Mouse (Mus musculus) layer of hippocampus, adult 9-10 months (tissue): Measurements from ENCODE around the gene Prkce.

Experiments used
- DNase-seq: peaks from one replicate; pipeline ENCODE4 v3.0.0; 2022; ENCODE audit warnings: low spot score

The Prkce gene

GRCm38 (mm10) chr17:86336652-86337073 lies 169.1 kb downstream of the Prkce start:
- no peak for DNase-seq

DNA sequence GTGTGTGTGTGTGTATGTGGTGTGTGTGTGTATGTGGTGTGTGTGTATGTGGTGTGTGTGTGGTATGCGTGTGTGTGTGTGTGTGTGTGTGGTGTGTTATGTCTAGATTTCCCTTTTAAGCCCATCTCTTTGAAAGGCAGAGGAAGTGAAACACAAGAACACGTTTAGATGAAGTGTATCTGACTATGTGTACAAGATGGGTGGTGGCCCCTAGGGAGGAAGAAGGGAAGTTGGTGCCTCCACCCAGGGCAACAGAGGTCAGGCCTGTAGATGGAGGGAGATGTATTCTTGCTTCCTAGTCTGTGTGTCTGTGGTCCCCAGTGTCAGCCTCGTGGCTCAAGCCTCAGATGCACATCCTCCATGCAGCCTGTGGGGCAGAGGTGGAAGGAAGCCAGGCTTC lies 169.5 kb downstream of the Prkce start:
- no peak for DNase-seq

DNA sequence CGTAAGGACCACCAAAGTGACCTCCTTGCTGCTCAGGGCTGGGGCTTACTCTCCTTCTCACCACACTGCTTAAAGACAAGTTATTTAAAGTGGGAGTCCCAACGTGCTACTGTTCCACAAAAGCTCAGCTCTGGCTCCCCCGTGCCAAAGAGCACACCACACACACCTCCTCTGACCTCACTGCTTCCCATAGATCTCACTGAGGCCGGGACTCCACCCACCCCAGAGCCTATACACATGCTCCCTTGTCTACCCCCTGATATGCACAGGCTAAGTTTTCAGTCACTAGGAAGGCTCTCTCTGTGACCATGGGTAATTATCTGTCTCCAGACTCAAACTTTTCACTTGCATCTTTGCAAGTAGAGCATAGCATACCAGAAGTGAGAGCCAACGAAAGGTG lies 170.7 kb downstream of the Prkce start:
- DNase-seq, result no peak

DNA sequence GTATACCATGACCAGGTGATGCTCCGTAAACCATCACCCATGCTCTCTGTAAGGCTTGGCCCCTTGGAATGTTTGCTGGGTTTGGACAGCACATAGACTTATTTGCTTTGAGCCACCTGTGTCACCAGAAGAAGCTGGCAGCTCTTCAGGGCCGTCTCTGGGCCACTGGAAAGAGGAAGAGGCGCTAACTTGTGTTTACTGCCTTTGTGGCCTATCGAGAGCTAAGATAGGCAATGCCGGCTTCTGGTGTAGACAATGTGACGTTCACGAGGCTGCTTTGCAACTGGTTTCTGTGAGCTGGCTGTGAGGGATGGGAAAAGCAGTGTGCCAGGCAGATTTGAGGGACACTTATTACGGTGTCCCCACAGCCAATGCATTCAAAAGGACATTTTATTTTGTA lies 176.4 kb downstream of the Prkce start:
- DNase-seq, result no peak

GRCm38 (mm10) chr17:86345234-86346005 lies 177.8 kb downstream of the Prkce start:
- DNase-seq, result peak; percentile 78

GRCm38 (mm10) chr17:86350236-86350635 lies 182.7 kb downstream of the Prkce start:
- DNase-seq, result no peak

DNA sequence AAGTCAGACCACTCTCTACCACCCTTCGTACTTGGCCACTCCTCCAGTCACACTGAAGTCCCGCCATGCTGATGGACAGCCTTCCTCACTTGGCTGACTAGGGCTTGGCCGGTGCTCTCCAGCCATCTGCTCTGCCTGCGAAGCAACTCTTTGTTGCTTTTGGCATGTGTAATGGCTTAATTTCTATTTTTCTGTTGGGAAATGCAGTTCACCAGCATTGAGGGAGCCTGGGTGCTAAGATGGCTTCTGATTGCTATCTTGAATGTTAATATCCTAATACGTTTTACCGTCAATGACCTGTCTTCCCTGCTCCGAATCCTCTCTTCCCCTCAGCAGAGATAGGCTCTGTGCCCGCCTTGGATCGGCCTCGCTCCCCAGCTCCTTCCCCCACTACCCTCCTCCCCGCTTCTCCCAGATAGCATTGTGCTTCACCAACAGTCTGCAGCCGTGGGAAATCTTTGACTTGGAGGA lies 183.2 kb downstream of the Prkce start:
- DNase-seq, result no peak

GRCm38 (mm10) chr17:86351282-86351681 lies 183.7 kb downstream of the Prkce start:
- DNase-seq, result no peak

- DNase-seq, result no peak
These were observed 184.9 kb downstream of the Prkce start for GRCm38 (mm10) chr17:86352247-86353037.

DNA sequence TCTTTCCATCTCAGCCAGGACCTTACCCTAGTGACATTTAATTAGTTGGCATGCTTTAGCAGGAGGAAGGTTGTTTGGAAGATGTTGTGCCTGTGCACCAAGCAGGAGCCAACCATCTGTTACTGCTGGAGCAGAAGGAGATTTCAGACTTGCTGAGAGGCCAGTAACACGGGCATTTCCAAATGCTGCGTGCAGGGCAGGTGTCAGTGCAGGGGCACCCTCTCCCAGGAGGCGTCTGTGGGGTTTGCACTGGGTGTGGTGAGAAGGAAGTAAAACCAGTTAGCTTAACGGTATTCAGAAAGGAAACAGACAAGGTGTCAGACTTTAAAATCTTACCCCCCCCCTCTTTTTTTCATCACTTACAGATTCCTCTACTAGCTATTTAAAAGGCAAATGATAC lies 186.1 kb downstream of the Prkce start:
- DNase-seq, result no peak

DNA sequence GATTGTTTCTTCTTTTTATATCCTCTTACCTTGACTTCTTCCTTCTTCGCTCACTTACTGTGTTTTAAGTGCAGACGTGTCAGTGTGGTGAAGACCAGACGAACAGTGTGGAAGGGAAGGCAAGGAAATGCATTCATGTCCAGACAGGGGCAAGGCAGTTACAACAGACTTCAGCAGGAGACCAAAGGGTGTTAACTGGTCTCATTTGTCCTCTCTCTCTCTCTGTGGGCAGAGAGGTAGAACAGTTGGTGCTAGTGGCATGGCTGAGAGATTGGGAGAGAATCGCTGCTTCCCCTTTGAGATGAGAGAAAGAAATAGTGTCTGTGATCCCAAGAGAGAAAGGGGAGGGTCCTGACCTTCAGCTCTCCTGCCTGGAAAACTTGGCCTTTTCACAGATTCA lies 186.5 kb downstream of the Prkce start:
- DNase-seq, result no peak

DNA sequence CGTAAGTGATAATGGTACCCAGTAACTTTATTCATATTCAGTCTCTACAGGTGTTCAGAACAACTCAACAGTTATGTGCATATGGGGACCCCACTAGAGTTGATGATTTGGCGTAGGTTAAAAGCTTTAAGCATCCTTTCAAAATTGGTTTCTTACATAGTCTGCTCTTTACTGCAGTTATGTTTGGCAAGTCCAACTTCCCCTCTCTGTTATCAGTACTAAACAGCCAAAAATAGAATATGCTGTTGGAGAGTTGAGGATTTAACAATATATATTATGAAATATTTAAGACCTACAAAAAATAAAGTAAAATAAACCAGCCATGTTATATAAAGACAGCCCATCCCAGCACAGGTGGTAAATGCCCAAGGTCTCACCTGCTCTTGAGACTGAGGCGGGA lies 187.3 kb downstream of the Prkce start:
- DNase-seq, result no peak

DNA sequence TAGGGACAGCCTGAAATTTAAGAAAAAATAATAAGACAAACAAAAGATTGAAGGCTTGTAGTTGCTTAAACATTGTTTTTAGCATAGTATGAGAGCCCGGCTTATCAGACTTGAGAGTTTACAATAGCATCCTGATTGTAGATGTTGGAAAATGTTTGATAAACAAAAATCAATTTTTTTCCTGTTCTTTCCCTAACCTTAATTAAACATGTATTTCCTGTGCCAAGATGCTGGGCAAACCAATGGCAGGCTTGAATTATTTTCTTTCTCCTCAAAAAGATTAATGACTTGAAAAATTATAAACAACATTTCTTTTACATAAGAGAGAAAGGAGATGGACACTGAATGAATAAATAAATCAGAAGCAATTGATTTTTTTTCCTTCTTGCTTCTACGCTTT lies 187.7 kb downstream of the Prkce start:
- no peak for DNase-seq

- no peak for DNase-seq
These were observed 188.3 kb downstream of the Prkce start for GRCm38 (mm10) chr17:86355772-86356451.

DNA sequence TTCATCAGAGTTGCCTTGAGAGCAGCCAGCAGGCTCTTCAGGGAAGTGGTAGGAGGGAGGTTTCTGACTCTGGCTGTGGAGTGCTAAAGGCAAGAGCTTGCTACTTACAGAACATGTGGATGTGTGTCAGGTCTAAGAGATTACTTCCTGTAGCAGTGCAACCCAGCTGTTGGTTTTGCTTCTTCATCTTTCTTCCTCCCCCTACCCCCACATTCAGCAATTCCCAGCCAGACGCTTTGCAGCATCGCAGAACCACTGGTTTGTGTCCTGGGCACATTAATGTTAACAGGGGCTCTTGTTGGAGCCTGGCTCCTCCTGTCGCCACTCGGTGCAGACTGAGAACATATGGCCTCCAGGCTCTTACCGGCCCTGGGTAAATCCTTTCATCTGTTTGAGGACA lies 190.8 kb downstream of the Prkce start:
- no peak for DNase-seq

- no peak for DNase-seq
These were observed 191.3 kb downstream of the Prkce start for GRCm38 (mm10) chr17:86358847-86359246.

- DNase-seq, result no peak
These were observed 193.3 kb downstream of the Prkce start for GRCm38 (mm10) chr17:86360849-86361248.

- DNase-seq, result no peak
These were observed 195.8 kb downstream of the Prkce start for GRCm38 (mm10) chr17:86363356-86363755.

DNA sequence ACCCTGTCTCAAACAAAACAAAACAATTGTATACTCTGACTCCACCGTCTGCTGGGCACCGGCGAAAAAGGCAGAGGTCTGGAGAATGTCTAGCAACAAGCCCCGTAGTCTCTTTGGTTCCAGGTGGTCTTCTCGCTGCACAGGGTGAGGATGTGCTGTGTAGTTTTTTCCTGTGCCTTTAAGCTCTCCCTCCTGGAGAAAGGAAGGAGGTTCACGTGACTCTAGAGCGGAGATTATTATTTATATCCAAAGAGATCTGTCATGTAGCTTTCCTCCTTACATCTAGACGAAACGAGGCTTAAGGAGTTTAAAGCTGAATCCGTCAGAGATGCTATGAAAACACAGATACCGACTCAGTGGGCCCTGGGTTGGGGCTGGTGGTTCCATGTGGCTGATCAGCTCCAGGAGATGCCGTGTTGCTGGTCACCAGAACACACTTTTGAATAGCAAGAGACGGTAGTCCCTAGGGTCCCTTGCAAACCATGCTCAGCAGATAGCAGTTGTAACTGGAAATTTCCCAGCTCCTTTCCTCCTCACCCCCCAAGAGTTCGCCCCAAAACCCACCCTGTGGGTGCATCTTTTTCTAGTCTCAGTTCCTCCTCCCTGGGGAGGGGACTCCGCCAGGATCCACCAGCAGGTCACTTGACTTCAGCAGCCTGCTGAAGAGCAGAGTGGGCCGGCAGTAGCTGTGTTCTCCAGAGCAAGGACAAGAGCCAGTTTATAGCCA lies 196.9 kb downstream of the Prkce start:
- no peak for DNase-seq

DNA sequence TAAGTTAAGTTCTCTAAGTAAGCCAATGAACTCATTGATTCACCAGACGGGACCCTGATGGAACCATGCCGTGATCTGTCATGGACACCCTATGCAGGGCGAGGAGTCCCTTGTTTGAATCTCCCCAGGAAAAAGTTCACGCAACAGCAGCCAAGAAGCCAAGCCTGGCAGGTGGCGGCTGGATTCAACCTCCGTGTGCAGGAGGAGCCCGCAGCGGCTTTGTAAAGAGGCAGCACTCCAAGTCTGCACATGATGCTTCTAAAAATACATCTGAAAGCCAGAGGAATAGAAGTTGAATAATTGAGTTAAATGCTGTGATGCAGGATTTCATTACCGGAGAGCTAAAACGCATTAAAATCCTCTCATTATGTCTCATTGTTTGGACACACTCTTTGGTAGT lies 199.3 kb downstream of the Prkce start:
- DNase-seq, result no peak

GRCm38 (mm10) chr17:86367676-86368075 lies 200.1 kb downstream of the Prkce start:
- no peak for DNase-seq

- no peak for DNase-seq
These were observed 202.6 kb downstream of the Prkce start for GRCm38 (mm10) chr17:86370106-86370742.
